Mouse (Mus musculus): ENCODE results near the gene Dock8. TPM values are rescaled to one million over a fixed set of nuclear protein-coding genes. Genes with fewer than 3 reads are reported as not detected.

Gene Dock8
- total RNA-seq (2015) (168 and 172 TPM in 2 replicates), total RNA-seq (2017) (89.8 and 102 TPM in 2 replicates)

DNA sequence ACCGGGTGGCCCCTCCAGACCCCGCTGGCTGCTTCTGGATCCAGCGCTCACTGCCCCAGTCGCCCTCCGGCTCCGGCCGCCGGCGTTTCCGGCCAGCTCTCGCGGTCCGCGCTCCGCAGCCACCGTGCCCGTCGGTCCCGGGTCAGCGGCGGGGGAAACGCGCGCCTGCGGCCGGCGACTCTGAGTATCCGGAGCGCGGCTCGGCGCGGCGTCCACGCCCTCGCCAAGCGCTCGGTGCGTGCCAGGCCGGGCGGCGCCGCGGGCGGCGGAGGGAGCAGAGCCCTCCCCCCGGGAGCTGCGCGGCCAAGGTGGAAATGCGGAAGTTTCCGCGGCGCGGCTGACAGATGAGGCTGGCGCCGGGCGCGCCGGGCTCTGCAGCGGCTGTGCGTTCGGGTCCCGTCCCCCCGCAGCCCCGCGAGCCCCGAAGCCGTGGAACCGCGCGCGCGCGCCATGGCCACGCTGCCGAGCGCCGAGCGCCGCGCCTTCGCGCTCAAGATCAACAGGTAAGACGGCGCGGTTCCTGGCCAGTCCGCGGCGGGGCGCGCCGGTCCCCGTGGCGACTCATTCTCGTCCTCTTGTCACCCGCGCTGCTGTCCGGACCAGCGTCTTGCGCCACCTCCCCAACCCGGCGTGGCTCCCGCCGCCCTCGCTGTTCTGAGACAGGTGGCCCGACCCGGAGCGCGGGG, at the start of gene Dock8:
Dock8 (plus strand) TSS at position 334 of the 686 bp plus-strand sequence.
- ATAC-seq (ENCODE audit: poor library complexity, severe bottlenecking): peak; percentile 68

DNA sequence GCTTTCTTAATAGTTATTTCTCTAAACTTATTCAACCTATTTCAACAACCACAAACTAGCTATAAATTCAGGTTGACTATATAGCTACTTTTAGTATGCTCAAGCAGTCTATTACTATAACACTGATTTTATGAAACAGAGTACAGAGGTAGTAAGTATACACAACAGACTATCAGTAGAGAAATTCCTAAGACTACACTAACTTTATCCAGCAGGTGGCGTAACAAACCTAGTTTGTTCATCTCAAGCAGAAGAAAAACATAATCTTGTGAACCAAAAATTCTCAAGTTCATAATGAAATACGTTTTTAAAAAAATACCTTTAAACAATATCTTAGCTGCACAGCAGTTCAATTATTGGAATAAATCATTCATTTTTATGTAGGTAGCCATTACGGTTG, 40.8 kb upstream of the Dock8 start:
- no peak for ATAC-seq (ENCODE audit: poor library complexity, severe bottlenecking)

DNA sequence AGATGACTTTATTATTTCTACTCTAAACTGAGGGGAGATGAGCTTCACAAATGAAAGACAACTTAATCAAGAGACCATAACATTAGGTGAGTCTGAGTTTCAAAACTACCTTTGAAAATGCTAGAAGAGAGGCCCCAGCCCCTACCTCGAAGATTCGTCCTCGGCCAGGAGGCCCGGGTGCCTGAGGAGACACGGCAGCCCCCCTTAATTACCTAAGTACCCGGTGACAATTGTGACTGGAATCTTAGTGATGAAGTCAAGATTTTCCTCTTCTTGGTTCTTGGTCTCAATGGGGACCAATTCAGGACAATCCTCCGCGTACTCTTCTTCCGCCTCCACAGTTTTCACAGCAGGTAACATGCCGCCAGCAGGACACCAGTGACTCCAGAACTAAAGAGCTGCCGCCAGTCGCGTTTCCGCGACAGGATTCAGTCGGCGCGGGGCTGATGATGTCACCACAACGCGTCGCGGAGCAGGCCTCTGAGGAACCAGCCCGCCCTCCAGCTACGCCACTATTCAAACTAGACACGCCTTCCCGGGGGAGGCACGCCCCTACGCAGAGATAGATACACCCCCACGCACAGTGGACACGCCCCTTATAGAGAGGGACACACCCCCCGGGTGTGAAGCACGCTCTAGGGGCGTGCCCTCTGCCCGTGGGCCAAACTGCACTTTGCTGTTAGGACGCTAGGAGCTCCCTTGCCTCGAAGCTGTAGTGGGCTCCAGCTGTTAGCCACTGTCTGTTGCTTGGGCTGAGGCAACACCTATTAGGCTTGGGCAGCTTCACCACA, 38.0 kb upstream of the Dock8 start, which contains the start of gene Cbwd1:
Cbwd1 (minus strand) TSS at position 439 of the 791 bp plus-strand sequence.
- ATAC-seq (ENCODE audit: poor library complexity, severe bottlenecking): peak; percentile 99

DNA sequence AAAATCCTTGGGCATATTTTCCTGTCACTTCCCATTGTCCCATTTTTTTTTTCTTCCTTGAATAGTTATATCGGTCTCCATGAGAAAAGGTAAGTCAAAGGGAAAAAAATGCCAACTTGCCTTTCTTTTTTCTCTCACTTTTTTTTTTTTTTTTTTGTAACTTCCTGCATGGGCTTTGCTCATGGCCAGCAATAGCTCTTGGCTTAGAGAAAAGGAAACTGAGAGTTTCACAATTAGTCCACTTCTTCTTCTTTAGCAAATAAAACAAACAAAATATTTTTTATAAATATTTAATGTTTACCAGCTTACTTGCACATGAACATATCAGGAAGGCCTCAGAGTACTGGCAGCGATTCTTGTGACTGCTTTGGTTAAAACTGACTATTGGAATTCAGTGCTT, 33.1 kb upstream of the Dock8 start:
- ATAC-seq (ENCODE audit: poor library complexity, severe bottlenecking): no peak

GRCm38 (mm10) chr19:24966941-24967340, 32.4 kb upstream of the Dock8 start:
- peak; percentile 58 for ATAC-seq (ENCODE audit: poor library complexity, severe bottlenecking)

- ATAC-seq (ENCODE audit: poor library complexity, severe bottlenecking): peak; percentile 99
Measured at GRCm38 (mm10) chr19:24971307-24971706, 28.0 kb upstream of the Dock8 start.

DNA sequence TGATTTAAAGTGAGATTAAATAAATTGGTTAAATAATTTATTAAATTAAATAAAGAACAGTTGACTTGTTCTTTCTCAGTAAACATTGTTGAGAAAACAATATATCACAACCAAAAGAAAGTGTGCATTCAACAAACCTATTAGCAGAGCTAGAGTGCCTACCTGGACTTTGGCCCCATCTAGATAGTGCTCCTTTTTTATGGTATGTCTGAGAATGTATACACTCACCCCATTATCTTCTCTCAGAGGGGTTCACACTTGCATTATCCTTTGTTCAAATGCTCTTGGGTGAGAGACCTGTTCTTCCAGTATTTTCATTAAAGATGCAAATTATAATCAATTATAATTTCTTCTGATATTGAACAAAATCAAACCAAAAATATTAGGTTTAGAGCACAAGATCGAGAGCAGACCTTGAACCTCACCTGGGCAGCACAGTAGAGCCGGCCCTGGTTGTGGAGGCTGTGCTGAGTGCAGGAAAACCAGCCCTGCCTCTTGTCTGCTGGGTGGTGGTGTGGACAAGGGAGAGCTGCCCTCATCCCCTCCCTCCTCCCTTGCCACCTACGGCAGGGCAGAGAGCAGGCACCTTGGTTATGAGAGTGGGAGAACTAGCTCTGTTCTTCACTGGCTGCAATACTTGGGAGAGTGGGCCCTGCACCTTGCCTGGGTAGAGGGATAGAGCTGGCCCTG, 26.5 kb upstream of the Dock8 start:
- ATAC-seq (ENCODE audit: poor library complexity, severe bottlenecking): no peak

- no peak for ATAC-seq (ENCODE audit: poor library complexity, severe bottlenecking)
Measured at GRCm38 (mm10) chr19:24977991-24978390, 21.3 kb upstream of the Dock8 start.

- ATAC-seq (ENCODE audit: poor library complexity, severe bottlenecking): peak; percentile 75
Measured at GRCm38 (mm10) chr19:24978852-24979842, 20.2 kb upstream of the Dock8 start.

DNA sequence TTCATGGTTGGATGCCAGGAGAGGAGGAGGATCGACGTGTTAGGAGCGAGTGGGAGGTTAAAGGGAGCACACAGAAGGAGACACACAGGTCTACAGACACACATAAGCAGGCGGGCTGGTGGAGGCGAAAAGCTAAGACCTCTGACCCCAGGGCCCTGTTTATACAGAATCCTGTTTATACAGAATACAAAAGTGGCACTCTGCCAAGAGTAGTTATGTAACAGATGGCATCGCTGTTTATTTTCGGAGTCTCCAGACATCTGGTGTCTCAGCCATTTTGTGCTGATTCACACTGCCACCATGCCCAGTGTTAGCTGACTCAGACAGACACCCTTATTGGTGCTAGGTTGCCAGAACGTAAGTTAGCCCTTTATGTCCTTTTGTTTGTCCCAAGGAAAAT, 18.0 kb upstream of the Dock8 start:
- peak; percentile 24; the same call in 1 of the 2 replicates for ATAC-seq (ENCODE audit: poor library complexity, severe bottlenecking)

GRCm38 (mm10) chr19:24983050-24983449, 16.3 kb upstream of the Dock8 start:
- ATAC-seq (ENCODE audit: poor library complexity, severe bottlenecking): no peak

DNA sequence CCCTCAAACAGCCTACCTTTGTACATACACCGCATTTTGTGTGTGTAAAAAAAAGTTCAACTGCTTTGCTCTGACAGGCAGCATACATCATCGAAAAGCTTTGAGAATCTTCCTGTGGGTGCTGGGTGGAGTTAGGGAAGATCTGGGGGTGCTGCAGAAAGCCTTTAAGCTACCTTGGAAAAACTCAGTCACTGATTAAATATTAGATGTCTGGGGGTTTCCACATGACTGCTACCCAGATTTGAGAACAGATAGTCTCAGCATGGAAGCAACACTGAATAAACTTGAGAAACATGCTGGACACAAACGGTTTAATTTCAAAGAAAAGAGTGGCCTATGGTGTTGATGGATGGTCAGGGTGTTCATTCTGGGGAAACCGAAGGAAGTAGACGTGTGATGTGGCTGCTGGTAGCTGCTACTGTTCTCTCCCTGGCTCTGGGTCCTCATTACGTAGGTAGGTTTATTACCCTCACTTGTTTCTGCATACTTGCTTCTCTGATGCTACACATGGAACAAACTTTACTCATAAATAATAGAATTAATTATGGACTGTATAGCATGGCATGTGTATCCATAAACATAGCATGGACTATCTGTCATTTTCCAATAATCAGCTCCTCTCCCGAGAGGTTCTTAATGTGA, 15.4 kb upstream of the Dock8 start:
- no peak for ATAC-seq (ENCODE audit: poor library complexity, severe bottlenecking)

DNA sequence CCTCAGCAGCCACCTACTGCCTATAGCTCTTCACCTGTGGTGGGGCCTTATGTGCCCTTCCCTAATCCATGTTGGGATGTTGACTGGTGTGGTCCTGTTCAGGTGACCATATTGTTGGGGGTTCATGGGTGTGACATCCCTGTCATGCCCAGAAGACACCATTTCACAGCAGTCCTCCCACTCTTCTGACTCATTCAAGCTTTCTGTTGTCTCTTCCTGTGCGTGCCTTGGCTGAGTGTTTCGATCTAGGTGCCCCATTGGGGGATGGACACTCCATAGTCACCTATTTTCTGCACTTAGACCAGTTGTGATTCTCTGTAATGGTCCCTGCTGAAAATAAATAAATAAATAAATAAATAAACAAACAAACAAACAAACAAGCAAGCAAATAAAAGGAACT, 14.3 kb upstream of the Dock8 start:
- no peak for ATAC-seq (ENCODE audit: poor library complexity, severe bottlenecking)

GRCm38 (mm10) chr19:24987355-24987754, 12.0 kb upstream of the Dock8 start:
- peak; percentile 76 for ATAC-seq (ENCODE audit: poor library complexity, severe bottlenecking)

DNA sequence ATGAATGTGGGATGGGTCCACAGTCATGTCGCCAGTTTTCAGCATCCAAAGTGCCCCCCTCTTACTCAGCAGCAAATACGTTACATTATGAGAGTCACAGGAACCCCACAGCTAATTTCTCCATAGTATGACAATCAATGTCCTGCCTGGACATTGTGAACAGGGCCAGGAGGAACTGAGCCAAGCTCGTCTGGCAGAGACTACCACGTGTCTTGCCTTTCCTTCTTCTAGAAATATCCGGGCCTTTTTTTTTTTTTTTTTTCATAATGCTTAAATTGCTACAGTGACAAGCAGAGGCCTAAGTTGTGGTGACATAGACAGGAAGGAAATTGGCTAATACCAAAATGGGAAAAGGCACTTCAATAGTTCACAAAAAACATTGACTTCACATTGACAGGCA, 10.5 kb upstream of the Dock8 start:
- peak; percentile 75 for ATAC-seq (ENCODE audit: poor library complexity, severe bottlenecking)

DNA sequence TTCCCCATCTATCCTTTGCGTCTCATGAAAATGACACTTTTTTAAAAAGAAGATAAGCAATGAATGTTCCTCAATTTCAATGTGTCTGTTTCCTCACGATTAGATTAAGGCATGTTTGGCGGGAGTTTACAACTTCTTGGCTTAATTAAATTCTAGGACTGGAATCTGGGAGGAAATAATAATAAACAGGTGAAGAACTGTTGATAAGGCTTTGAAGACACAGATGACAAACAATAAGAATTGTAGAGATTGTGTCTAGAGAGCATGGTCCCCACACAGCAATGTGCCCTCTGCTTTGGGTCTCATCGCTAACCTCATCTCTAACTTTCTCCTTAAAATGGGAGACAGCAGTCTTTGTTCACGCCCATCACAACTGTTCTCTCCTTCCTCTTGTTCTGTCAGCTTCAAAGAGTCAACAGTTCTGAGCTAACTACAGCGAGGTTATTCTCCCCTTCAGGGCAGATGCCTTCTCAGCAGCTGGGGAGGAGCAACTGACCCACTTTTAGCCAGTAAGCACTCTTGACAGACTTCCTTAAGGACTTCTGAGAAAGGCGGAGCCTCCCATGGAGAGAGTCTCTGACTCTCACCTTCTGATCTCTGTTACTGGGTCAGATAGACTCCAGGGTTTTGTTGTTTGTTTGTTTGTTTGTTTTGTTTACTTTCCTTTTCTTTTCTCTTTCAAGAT, 9.1 kb upstream of the Dock8 start:
- ATAC-seq (ENCODE audit: poor library complexity, severe bottlenecking): no peak

DNA sequence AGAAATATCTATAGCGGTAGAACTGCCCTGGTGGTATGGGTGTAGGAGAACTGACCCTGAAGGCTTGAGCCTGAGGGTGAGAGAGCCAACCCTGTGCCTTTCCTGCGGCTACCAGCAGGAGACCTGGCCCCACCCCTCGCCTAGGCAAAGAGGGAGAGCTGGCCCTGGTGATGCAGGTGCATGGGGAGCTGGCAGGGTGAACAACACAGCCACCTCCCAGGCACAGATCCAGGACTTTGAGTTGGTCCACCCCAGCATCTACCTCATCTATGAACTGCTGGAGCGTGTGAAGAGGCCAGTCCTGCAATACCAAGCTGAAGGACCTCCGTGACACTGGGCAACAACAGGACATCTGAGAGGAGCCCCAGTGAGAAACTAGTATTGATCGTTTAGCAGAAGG, 5.8 kb upstream of the Dock8 start:
- no peak for ATAC-seq (ENCODE audit: poor library complexity, severe bottlenecking)

DNA sequence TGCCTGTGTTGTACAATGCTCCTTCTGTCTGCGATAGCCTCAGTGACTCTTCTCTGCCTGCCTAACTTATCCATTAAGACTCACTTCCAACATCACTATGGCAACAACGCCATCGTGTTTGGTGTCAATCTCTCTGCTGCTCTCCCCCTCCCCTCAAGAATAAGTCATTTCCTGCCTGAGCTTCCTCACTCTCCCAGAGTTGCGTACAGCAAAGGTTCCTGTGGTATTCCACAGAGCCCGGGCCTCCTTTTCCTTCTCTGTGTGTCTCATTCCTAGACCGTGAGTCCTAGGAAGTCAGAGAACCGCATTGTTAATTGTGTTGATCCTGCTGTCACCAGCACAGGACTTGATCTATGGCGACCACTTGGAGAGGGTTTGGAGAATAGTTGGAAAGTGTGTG, 4.4 kb upstream of the Dock8 start:
- ATAC-seq (ENCODE audit: poor library complexity, severe bottlenecking): no peak

Measured in megakaryocyte, adult 5-6 weeks (primary cell).